Mouse (Mus musculus) G1E (cell line): ENCODE measurements at regions not wholly inside any gene's neighbourhood (a gene's known extent, or its start where the extent isn't known, plus 50 kb on each side); places are given as distances from the start of the nearest gene placed in this dataset.

Experiments
- ATAC-seq: 2 replicates; pipeline ENCODE4 v1.8.0; 2016; ENCODE audit warnings: mild to moderate bottlenecking; ENCODE audit not compliant: insufficient number of reproducible peaks, poor library complexity, low FRiP score, severe bottlenecking; ENCODE audit errors: extremely low read depth
- DNase-seq: peaks from one replicate; pipeline ENCODE4 v3.0.0; 2012; ENCODE audit warnings: low spot score
- H3K27me3 ChIP-seq: 2 replicates; pipeline ENCODE4 v1.6.1; 2012; ENCODE audit warnings: mild to moderate bottlenecking, low read length, inconsistent platforms; ENCODE audit not compliant: insufficient read depth
- H3K36me3 ChIP-seq: replicated peaks from 2 replicates; pipeline ENCODE3; 2012; ENCODE audit warnings: mild to moderate bottlenecking, inconsistent platforms
- H3K4me1 ChIP-seq: 2 replicates; pipeline ENCODE4 v1.6.1; 2012; ENCODE audit warnings: low read depth, low read length, inconsistent platforms, mixed read lengths; ENCODE audit not compliant: insufficient read depth
- H3K4me3 ChIP-seq: 2 replicates; pipeline ENCODE4 v1.5.1; 2012; ENCODE audit warnings: low read depth, mild to moderate bottlenecking, inconsistent platforms, low read length, moderate library complexity, mixed read lengths
- H3K9me3 ChIP-seq: replicated peaks from 2 replicates; pipeline ENCODE4 v1.6.1; 2012; ENCODE audit warnings: inconsistent platforms
- CTCF ChIP-seq: IDR thresholded peaks from 2 replicates; pipeline ENCODE4 v1.5.1; 2012; ENCODE audit warnings: low read depth, low read length, inconsistent platforms, mixed read lengths
- GATA1 ChIP-seq: IDR thresholded peaks from 2 replicates; pipeline ENCODE4 v1.6.1; 2012; ENCODE audit warnings: borderline replicate concordance, low read length, inconsistent platforms, mixed read lengths
- GATA2 ChIP-seq: IDR thresholded peaks from 2 replicates; pipeline ENCODE4 v1.6.1; 2012; ENCODE audit warnings: low read depth, low read length, inconsistent platforms, borderline replicate concordance
- POLR2AphosphoS5 ChIP-seq: IDR thresholded peaks from 2 replicates; pipeline ENCODE4 v1.6.1; 2012; ENCODE audit warnings: low read depth, low read length, inconsistent platforms; ENCODE audit not compliant: insufficient replicate concordance
- TAL1 ChIP-seq: conservative IDR thresholded peaks from 2 replicates; pipeline ENCODE4 v1.6.1; 2012; ENCODE audit warnings: low read depth, low read length, inconsistent platforms, mixed read lengths

DNA sequence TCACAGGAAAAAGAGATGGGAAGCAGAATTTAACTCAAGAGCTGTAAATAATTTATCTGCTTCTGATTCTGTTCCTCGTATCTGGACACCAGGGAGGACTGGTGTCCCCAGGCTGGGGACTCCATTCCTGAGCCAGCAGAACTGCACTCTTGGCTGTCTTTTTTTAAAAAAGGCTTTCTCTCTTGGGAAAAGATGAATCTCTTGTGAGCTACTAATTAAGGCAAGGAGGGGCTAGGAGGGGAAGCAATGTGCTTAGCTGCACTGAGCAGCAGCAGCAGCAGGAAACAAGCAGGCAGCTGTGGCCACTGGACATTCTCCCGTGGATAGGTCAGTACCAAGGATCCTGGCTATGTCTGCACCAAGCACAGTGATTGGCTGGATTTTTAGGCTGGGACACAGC is 152.1 kb downstream of the Rybp start:
- TF ChIP-seq GATA2 (no peak), GATA1 (no peak), POLR2AphosphoS5 (no peak), TAL1 (no peak), CTCF (no peak)
- ATAC-seq (no peak), DNase-seq (no peak)
- no peaks in the 10 kb centered on the region for H3K36me3 ChIP-seq
- H3K27me3 ChIP-seq = no peaks in the 10 kb centered on the region
- no peak overlapping the region for H3K4me3 ChIP-seq
- no peaks in the 10 kb centered on the region for H3K4me1 ChIP-seq
- H3K9me3 ChIP-seq = peaks cover 46% of the 10 kb centered on the region

GRCm38 (mm10) chr6:100133970-100134369 is 153.3 kb downstream of the Rybp start:
- no peak overlapping the region for H3K4me3 ChIP-seq
- H3K36me3 ChIP-seq = no peaks in the 10 kb centered on the region
- peaks cover 48% of the 10 kb centered on the region for H3K9me3 ChIP-seq
- no peak for DNase-seq
- no peak for ATAC-seq
- no peaks in the 10 kb centered on the region for H3K4me1 ChIP-seq
- TF ChIP-seq GATA2 = no peak
- no peak for TF ChIP-seq TAL1
- no peak for TF ChIP-seq GATA1
- TF ChIP-seq CTCF = no peak
- no peak for TF ChIP-seq POLR2AphosphoS5
- H3K27me3 ChIP-seq = no peaks in the 10 kb centered on the region

- Histone ChIP-seq H3K36me3 (no peaks in the 10 kb centered on the region), H3K4me1 (no peaks in the 10 kb centered on the region), H3K9me3 (peaks cover 54% of the 10 kb centered on the region), H3K4me3 (no peak overlapping the region), H3K27me3 (no peaks in the 10 kb centered on the region)
- TF ChIP-seq GATA2 = no peak
- no peak for TF ChIP-seq GATA1
- TF ChIP-seq CTCF = no peak
- ATAC-seq = no peak; the same call in 1 of the 2 replicates
- no peak for DNase-seq
Observed at GRCm38 (mm10) chr6:100132916-100133600, 154.2 kb downstream of the Rybp start.

- Histone ChIP-seq H3K36me3 (no peaks in the 10 kb centered on the region), H3K9me3 (peaks cover 76% of the 10 kb centered on the region), H3K27me3 (no peaks in the 10 kb centered on the region), H3K4me1 (no peaks in the 10 kb centered on the region), H3K4me3 (no peak overlapping the region)
- ATAC-seq = no peak
- TF ChIP-seq GATA2 (no peak), CTCF (no peak), POLR2AphosphoS5 (no peak), TAL1 (no peak), GATA1 (no peak)
- no peak for DNase-seq
Observed at GRCm38 (mm10) chr6:100127221-100128143, 159.8 kb downstream of the Rybp start.

DNA sequence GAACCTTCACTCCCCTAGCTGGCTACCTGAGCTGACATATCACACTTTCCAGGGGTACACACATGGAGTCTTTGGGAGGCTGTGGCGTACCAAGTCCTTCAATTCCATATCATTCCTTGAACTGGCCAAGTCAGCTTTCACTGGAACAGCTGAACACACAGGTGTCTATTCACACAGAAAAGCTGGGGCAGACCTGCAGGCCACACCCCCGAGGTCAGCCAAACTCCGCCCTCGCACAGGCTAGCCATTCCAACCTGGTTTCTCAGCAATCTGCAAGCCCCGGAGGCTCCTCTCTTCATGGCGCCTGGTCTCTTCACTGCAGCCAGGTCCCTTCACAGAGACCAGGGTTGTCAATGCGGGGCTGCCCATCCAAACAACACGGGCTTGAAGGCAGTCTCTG is 160.5 kb downstream of the Rybp start:
- TF ChIP-seq GATA2 (no peak), CTCF (no peak), POLR2AphosphoS5 (no peak), TAL1 (no peak), GATA1 (no peak)
- no peaks in the 10 kb centered on the region for H3K4me1 ChIP-seq
- no peaks in the 10 kb centered on the region for H3K27me3 ChIP-seq
- no peak overlapping the region for H3K4me3 ChIP-seq
- ATAC-seq = no peak
- no peaks in the 10 kb centered on the region for H3K36me3 ChIP-seq
- H3K9me3 ChIP-seq = peaks cover 75% of the 10 kb centered on the region
- DNase-seq = no peak

DNA sequence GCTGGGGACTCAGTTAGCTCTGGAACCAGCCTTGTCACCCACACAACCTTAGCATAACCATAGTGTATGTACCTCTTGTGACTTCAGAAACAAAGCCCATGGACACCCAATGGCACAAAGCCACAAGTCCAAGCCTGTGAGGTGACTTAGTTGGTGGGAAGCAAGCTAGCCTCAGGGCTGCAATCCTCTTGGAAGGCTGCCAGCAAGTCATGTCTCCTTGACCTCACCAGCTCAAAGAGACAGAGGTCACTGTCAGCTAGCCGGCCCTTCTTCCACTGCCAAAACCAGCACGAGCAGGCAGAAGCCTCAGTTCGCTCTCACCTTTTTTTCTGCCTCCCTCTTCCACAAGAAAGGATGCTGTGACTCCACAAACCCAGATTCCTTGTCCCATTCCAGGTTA is 161.0 kb downstream of the Rybp start:
- no peak for ATAC-seq
- no peak for TF ChIP-seq CTCF
- TF ChIP-seq GATA1 = no peak
- TF ChIP-seq GATA2 = no peak
- Histone ChIP-seq H3K27me3 (no peaks in the 10 kb centered on the region), H3K4me1 (no peaks in the 10 kb centered on the region), H3K36me3 (no peaks in the 10 kb centered on the region), H3K4me3 (no peak overlapping the region), H3K9me3 (peaks cover 75% of the 10 kb centered on the region)
- no peak for DNase-seq
